Mouse (Mus musculus) heart, postnatal 14 days (tissue): ENCODE results near the gene Tut4. TPM values are rescaled to one million over a fixed set of nuclear protein-coding genes. Genes with fewer than 3 reads are reported as not detected.

Experiments
- DNase-seq, 2 experiments: peaks; one replicate each; pipeline ENCODE4 v3.0.0; 2021 to 2022
- intact Hi-C: fragments of 180-260 bp; cut with DNase I; formaldehyde crosslinking; loops from one replicate; pipeline ENCODE4 v1.15.1; 2025
- long read RNA-seq, 2 experiments: library from polyadenylated mRNA; stranded (forward); transcript quantifications; one replicate each; pipeline ENCODE4 v2.0.0; 2021
- total RNA-seq, 2 experiments: library from RNA; stranded (reverse); gene quantifications; 2 replicates each; pipeline ENCODE4 v1.2.3; 2021

Tut4 gene
- total RNA-seq = 10 to 100 TPM; 28.9 to 31.7 TPM
- long read RNA-seq, experiment 1, partial matches to known transcripts = 3 of 4 reads
- long read RNA-seq, experiment 1, other reads (novel, unspliced or antisense) = 1 of 4 reads
- long read RNA-seq, experiment 2, partial matches to known transcripts = 3 of 5 reads
- long read RNA-seq, experiment 2, other reads (novel, unspliced or antisense) = 2 of 5 reads

DNA sequence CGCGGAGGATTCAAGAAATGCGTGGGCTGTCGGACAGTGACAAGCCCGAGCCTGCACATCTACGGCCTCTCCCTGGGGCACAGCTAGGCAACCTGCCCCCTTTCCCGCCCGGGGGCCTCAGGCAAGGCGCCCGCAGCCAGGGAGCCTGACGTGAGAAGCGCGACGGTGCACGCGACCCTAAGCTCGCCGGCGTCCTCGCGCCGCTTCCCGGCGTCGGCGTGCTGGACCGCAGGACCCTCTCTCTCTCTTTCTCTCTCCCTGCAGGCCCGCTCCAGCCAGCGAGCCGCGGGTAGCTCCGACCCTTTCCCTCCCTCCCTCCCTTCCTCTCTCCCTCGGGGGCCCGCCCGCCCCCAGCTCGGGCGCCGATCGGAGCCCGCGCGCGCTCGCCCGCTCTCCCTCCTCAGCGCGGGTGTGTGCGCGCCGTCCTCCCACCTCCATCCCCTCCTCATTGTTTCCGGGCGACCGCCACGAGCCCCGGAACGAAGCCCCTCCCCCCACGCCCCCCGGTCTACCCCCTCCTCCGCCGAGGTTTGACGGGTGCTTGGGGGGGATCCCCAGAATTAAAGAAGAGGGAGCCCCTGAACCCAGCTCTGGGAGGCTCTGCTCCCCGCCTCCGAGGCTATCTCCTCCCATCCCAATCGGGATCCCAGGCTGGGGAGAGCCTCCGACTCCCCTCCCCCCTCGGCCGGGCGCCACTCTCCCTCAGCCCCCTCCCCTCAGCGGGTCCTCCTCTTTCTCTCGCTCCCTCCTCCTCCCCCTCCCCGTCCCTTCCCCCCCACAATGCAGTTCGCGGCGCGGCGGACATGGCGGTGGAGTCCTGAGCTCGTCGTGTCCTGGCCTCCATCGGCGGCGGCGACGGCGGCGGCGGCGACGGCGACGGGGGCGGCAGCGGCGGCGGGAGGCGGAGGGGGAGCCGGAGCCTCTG, at the start of gene Tut4:
Gene Tut4, plus strand, starts transcription at position 196 of the 925 bp plus-strand sequence.
- intact Hi-C loops = loop anchor here (1.0 to 5.0 kb wide), 3 partner anchors 52 to 121 kb away; partner anchors contain the start of gene Gpx7
- peak; percentile 88 to 89 for DNase-seq

DNA sequence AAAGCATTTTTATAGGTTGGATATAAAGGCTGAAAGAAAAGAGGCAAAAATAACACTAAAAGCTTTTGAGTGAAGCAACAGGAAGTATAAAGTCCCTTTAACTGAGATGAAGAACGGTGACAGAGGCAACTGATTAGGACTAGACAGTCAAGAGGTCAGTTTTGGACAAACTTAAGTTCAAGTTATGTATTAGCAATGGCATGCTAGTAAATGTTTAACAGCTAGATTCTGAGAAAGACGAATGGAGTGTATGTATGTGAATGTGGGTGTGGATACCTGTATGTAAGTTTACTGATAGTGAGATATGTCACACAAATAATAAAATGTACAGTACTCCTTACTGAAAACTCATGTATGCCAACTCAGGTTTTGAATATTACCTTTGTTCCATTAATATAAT, 34.6 kb upstream of the Tut4 start:
- intact Hi-C loops = no loop called here

DNA sequence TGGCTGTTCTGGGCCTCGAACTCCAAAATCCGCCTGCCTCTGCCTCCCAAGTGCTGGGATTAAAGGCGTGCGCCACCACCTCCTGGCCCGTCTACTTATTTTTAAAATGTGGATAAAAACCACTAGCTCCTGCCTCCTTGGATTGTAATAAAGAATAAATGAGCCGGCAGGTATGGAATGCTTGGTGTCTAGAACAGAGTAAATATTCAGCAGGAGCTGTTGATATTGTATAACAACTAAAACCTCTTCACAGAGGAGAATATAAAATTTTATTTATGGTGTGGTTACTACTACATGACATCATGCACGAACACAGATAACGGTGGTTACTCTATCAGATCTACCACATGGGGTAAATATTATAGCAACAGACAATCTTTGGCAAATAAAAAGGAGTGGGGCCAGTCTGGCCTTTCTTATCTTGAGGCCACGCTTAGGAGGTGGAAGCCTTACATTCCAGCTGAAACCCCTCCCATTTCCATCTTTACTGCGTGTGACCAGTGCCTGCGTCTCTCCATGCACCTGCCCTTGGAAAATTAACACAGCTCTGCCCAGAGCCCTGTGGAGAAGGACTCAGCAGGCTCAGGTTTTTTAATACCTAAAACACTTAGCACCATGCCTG, 31.4 kb upstream of the Tut4 start:
- DNase-seq = no peak
- intact Hi-C loops = no loop called here

More for the DNA sequence above, 34.6 kb upstream of the Tut4 start:
- DNase-seq = no peak

DNA sequence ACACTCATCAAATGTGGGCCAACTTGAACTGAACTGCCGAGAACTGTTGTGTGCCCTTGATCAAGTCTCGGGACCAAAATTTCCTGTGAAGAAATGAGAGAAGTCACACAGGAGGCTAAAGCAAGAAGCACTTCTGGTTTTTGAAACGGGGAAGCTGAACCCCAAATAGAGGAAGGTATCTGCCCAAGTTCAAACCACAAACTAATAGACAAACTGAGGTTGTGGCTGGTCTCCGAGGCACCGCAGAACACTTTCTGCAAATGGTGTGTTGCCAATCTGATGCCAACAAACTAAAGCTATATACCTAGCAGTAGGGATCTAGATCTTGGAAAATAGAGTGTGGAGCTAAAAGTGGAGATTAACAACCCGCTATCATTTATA, 30.9 kb upstream of the Tut4 start:
- intact Hi-C loops = no loop called here

DNA sequence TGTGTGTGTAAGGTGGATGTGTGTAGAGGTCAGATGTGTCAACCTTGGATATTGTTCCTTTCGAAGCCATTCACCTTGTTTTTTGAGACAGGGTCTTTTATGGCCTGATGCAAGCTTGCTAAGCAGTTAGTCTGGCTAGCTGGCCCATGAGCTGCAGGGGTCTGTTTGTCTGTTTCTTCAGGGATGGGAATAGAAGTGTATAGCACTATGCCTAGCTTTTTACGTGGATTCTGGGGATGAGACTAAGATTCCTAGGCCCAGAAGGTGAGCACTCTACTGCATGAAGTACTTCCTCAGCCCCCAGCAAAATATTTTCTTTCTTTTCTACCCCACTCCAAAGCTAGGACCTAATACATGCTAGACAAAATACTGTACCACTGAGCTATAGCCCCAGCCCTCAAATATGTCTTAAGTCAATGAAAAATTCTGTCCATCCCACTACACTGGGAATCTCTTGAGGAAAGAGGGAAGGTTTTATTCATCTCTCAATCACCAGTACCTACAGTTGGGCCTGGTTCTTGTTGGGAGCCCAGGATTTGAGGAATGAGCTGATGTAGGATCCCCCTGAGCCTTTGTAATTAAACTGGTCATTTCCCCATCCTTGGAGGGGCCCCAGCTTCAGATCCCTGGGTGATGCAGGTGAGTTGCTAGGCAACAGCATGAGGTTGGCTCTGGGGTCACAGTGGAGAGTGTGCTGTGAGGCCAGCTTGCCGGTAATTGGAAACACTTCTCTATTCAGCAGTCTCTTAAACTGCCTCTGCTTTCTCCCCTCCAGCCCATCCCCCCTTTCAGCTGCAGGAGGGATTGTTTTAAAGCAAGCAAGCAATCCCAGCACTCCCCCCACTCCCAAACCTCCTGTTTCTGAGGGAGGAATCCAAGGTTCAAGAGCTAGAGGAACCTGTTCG, 28.3 kb upstream of the Tut4 start:
- no peak for DNase-seq
- intact Hi-C loops = no loop called here

More for the DNA sequence above, 30.9 kb upstream of the Tut4 start:
- DNase-seq = no peak

DNA sequence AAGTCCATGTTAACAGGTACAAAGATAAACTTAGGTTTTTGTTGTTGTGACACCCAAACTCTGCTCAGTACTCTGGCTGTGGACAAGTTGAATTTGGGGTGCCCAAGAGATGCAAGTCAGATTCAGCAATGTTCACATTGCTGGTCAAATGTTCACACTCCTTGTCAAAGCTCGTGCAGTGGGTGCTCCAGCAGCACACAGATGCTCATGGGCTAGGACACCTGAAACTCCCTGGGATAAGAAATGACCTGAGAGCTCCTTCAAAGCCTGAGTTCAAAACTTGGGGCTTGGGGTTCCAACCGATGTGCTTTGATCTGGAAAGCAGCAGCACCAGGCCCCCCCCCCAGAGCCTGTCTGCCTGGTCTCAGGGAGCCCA, 27.7 kb upstream of the Tut4 start:
- no peak for DNase-seq
- intact Hi-C loops = no loop called here

DNA sequence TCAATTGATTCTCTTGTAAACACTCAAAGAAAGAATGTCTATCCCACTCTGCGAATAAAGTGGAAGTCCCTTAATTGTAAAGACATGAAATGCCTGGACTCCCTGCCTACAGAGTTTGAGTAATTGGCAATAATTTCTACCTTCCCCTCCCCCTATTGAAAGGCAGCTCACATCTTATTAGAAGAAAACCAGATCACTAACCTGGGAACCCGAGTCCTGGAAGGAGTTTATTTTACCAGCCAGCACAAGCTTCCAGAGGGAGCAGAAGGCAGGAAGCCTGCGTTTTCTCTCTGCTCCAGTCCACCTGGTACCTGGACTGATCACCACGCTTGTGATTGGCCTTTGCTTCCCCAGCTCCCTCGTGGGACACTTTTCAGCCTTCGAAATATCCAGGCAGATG, 25.9 kb upstream of the Tut4 start:
- DNase-seq = no peak
- intact Hi-C loops = no loop called here

DNA sequence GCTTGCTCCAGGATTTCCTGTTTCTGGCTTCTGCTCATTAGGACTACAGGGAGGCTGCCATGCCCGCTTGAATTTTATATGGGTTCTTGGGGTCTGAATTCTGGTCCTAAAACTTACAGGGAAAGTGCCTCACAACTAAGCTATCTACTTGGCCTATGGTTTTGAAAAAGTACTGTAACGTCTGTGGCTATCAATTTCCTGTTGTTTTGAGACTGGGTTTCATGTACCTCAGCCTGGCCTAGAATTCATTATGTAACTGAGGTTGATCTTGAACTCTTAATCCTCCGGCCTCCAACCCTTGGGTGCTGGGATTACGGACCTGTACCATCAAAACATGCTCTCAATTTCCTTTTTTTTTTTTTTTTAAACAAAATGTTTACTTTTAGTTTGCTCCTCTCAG, 25.0 kb upstream of the Tut4 start:
- intact Hi-C loops = no loop called here

DNA sequence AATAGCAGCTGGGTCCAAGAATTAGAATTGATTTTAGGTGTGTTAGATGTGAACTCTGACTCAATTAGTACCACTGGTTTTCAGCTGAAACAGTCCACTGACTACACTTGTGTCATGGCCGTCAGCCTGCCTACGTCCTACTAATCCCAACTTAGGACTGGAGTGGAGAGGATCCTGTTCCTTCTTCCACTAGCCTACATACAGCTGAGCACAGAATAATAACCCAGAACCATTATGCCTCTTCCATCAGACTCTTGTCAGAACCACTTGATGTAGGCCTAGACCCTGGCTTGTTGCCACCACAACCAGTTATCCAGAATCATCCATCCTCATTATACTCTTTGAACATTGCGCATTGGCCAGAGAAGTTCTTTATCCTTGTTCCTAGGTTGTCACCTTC, 24.4 kb upstream of the Tut4 start:
- DNase-seq = no peak
- intact Hi-C loops = no loop called here

More for the DNA sequence above, 25.0 kb upstream of the Tut4 start:
- DNase-seq = no peak

DNA sequence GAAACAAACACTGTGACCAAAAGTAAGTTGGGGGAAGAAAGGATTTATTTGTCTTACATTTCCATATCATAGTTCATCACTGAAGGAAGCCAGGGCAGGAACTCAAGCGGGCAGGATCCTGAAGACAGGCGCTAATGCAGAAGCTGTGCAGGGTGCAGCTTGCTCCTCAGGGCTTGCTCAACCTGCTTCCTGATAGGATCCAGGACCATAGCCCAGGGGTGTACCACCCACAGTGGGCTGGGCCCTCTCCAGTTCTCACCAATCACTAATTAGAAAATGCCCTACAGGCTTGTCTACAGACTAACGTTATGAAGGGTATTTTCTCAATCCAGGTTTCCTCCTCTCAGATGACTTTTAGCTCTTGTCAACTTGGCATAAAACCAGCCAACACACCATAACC, 23.6 kb upstream of the Tut4 start:
- no peak for DNase-seq
- intact Hi-C loops = no loop called here

DNA sequence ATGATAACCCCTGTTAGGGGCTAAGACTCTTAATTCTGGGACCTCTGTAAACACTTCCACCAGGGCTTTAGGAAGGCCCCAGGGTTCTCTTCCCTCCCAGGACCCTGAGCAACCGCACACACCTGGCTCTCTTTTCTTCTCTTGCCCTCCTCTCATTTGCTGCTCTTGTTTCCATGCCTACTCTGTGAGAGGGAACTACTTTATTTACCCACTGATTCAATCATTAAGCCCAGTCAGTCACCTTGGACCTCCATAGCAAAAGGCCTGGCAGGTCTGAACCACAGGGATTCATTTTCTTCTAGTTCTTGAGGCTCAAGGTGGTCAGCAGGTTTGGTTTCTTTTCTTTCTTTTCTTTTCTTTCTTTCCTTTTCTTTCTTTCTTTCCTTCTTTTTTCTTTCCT, 23.0 kb upstream of the Tut4 start:
- DNase-seq = no peak
- intact Hi-C loops = no loop called here

DNA sequence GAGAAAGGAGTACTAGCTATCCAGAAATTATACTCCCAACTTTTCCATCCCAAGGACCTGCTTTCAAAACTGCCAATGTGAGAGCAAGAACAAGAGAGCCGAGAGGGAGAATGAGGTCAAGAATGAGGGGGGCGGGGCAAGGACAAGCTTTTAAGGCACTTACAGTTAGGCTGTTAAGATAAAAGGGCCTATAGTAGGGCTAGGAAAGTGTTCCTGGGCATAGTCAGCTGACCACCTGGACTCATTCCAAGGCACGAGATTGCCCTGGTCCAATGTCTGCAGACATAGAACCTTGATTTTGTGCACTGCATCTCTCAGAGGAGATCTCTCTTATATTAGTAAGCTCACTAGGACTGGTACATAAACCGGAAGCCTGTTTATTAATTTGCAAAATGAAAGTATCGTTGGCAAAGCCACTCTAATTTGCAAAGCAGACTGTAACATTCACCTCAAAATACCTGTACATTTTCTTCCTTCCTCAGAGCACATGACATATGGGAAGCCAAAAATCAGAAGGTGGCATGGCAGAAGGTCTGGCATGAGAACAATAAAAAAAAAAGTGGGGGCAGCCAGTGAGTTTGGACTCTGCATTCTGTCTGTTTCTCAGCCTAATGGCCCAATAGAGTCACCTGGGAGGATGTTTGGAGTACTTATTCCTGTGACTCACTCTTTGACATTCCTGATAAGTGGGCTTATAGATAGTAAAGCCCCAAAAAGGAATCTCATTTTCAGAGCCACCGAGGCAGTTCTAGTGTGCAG, 21.0 kb upstream of the Tut4 start:
- DNase-seq = peak; percentile 3 to 14
- intact Hi-C loops = no loop called here

DNA sequence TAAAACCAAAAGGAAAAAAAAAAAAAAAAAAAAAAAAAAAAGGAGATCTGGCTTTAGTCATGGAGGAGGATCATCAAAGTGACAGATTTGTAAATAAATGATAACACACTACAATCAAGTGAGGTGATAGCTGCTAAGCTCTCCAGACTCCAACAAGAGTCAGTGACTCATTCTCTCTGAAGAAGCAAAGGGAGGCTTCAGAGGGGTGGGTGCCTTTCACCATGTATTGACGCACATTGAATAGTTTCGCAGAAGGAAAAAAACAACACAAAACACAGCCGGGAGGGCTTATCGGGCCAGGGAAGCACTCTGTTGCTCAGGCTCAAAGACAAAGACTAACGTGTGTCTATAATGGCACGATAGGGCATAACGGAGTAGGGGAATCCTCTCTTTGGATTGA, 11.1 kb upstream of the Tut4 start:
- DNase-seq = no peak
- intact Hi-C loops = no loop called here

DNA sequence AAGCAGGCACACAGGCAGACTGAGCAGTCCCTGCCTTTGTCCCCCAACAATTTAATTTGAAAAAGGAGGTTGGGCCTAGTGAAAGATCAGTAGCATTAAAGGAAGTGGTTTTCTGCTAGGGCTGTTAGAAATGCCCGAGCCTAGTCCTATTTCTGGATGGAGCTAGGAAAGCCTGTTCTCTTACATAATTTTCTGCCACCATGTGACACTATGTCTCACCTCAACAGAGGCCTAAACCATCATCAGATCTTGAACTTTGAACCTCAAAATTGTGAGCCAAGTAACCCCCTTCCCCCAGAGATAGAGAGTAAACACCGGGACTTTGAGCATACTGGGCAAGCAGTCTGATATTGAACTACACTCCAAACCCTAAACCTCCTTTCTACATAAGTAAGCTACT, 3.2 kb upstream of the Tut4 start:
- intact Hi-C loops = loop anchor here (5.0 kb wide), 1 partner anchor 49 kb away; the partner anchor contains the start of gene Gpx7
- DNase-seq = no peak

DNA sequence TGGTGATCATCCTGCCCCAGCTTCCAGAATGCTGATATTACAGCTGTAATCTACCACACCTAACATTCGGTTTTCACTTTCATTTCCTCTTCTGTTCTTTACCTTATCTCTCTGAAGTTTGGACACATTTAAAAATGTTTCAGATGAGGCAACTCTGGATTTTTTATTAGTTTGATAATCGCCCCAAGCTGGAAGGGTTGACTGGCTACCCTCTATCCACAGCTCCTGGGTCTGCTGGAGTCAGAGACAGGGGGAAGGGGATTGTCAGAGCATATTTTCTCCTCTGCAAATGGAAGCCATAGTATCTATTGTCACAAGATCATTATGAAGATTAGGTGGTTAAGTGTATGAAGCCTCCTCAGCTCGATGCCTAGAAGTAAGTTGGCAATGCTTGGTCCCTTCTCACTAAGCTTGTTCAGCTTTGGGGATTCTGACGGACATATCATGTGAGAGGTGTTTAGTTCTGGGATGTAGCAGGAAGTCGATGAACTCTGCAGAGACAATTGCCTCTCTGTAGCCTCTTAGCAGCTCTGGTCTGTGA, 955 bp upstream of the Tut4 start:
- intact Hi-C loops = loop anchor here (2.0 to 5.0 kb wide), 2 partner anchors 51 to 119 kb away; partner anchors contain the start of gene Gpx7
- DNase-seq = peak in 1 of 2 experiments; percentile 2

DNA sequence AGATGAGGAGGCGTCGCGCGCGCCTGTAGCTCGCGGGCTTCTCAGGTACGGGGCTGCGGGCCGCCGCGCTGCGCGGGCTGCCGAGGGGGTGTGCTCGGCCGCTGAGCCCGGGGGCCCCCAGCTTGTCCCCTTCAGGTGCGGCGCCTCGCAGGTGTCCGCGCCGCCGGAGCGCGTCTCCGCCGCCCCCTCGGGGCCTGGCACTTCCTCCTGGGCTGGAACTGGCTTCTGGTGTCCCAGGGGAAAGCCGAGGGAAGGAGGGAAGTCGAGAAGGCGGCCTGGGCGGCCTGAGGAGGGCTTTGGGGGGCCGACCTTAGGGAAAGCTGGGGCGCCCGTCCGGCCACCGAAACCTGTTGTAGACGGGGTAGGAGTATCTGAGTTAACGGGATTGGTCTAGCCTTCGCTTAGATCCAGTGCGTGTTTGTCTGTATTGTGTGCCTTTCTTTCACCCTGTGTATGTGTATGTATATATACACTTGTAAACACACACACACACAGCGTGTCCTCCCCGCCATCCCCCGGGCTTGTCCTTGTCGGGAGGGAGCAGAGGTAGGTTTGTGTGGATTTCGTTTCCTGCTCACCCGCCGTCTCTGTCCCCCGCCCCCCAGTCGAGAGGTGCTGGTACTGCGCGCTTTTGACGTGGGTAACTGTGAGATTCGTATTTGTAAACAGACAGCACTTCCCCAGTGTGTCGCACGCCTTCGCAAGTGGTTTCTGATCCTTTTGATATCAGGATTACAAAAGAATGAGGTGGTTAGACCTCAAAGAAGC, 1.1 kb downstream of the Tut4 start:
- peak; percentile 51 to 64 for DNase-seq
- intact Hi-C loops = no loop called here

DNA sequence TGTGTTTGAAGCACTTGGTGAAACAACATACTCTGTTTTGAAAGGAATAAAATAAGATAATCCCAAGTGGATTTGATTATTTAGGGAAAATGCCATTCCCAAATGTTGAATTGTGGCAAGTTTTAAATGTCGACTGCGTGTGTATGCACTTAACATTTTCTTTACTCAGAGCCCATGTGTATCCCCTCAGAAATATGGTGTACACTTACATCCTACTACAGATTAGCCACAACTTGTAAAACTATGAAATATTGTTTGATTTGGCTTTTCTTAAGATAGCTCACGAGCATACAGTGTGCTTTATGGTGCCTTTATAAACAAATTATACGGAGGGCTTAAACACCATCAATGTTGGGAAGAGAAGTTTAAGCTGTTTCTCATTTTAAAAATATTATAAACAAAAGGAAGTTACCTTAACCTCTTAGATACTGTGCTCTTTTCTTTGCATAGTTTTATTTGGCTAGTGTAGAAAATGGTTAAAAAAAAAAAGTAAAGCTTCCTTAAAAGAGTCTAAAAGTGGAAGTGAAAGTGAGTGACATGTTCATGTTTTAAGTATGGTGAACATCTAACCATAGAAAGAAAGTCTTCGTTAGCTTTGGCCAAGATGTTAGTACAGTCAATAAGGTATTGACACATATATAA, 2.2 kb downstream of the Tut4 start:
- DNase-seq = no peak
- intact Hi-C loops = no loop called here

DNA sequence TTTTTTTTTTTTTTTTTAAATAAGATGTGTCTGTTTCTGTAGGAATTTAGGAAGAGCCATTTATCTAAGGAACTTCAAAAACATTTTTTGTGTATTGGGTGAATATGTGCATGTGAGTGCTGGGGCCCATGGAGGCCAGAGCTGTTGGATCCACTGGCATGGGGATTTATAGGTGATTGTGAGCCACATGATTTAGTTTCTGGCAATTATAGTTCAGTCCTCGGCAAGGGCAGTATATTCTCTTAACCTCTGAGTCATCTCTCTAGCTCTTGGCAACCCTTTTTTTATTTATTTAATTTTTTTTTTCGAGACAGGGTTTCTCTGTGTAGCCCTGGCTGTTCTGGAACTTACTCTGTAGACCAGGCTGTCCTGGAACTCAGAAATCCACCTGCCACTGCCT, 14.4 kb downstream of the Tut4 start:
- intact Hi-C loops = no loop called here

More for the DNA sequence above, 14.4 kb downstream of the Tut4 start:
- no peak for DNase-seq
